Mouse (Mus musculus): Measurements from ENCODE around the gene Rem2. TPM values are rescaled to one million over a fixed set of nuclear protein-coding genes. Genes with fewer than 3 reads are reported as not detected.

Gene Rem2
- total RNA-seq, 2 experiments from 2014 or later, result 0.26 to 1.1 TPM

DNA sequence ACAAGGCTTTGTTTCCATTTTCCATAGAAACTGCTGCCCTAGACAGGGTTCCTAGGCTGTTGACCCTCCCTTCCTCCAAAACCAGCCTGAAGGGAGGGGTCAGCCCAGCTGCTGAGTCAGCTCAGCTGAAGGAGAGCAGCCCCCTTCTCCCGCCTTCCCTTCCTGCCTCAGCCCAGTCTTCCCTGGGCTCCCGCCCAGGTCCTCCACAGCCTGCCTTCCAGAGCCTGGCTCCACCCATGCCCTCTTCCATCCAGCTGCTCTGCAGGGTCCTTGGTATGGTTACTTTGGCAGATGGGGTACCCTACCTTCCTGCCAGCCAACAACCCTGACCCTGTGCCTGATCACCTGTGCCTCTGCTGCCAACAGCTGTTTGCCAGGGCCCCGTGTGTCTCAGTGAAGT lies 32.7 kb upstream of the Rem2 start:
- DNase-seq (ENCODE audit: low spot score in 2 of 2), result no peak

DNA sequence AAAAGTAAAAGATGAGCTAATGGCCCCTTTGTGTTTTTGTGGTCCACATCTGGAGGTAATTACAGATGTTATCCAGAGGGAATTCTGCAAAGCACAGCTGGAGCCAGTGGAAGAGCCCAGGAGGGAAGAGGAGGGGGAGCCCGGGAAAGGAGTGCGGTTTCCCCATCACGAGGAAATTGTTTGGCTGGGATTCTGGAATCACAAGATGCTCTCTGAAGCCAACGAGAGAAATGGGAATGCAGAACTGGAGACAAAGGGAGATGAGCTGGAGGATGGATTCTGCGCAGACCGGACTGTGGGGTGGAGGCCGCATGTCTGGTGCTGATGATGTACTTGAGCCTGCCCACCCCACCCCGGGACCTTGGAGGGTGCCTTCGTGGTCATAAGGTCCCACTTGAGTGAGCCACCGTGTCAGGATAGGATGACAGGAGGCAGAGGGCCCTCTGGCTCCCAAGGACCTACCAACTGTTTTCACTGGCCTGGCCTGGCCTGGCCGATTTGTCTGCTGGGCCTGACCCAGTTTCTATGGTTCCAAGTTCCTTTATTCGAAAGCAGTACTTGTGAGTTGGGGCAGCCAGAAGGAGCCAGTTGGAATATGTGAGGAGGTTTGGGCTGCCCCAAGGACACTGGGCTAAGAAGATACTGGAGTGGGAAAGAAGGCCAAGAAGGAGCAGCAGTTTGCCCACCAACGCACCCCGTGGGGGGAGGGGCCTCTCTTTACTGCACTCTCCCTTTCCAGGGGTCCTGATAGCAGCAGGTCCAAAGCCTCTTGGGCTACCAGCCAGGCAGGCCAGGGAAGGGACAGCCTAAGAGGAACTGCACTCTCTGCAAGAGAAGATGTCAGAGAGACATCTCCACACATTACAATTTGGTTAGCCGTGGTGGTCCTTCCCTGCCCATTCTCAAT lies 31.9 kb upstream of the Rem2 start:
- DNase-seq (ENCODE audit: low spot score in 2 of 2), result no peak

DNA sequence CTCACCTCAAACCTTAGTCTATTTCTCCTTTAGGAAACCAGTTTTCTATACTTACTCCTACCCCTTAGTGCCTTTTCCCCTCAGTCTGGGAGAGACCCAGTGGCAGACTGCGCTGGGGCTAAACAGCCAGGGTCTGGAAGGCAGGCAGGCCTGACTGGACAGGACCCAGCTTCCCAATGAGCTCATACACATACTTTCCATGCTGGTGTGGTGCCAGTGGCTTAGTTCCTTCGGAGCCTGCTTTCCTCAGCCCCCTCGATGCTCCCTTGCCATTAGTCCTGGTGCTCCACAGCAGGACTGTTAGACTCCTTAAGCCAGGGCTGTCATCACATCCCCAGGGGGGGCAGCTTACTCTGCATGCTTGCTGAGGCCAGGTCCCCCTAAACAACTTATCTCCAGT lies 30.4 kb upstream of the Rem2 start:
- no peak for DNase-seq (ENCODE audit: low spot score in 2 of 2)

DNA sequence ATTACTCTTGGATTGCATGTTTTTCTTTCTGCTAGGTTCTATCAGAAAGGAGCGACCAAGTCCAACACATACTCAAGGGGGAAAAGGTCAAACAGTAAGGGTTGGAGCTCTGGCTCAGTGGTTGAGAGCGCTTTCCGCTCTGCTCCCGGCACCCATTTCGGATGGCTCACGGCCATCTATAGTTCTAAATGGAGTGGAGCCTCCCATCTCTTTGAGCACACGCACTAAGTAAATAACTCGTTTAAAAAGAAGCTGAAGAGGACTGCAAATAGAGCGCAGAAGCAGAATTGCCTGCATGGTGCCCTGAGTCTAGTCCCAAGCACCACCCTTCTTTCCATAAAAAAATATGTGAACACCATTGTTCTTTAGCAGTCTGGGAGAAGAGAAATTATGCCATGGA lies 22.3 kb upstream of the Rem2 start:
- no peak for DNase-seq (ENCODE audit: low spot score in 2 of 2)

DNA sequence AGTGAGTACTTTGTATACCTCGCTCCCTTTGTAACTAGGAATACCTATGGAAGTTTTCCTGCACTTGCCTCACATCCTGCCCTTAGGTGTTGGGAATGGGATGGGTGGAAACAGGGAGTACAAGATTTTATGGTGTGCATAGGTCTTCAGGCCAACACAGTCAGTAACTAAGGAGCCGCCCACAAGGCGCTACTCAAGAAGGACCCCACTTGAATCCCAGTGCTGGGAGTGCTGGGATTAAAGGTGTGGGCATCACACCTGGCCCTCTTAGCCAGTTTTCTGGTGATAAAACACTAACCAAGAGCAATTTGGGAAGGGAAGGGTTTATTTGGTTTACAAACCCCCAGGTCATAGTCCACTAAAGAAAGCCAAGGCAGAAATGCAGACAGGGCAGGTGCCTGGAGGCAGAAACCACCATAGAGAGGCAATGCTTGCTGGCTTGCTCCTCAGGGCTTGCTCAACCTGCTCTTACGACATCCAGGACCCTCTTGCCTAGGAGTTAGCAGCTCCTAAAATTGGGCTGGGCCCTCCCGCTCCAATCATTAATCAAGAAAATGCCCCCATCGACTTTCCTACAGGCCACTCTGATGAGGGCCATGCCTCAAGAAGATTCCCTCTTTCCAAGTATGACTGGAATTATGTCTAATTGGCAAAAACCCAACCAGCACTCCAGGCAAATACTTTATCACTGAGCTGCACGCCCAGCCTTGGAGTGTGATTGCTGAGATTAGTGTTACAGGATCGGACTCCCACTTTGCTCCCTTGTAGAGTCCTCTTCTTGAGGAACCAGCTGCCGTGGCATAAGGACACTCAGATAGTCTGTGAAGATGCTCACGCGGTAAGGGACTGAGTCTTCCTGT lies 21.0 kb upstream of the Rem2 start:
- DNase-seq (ENCODE audit: low spot score in 2 of 2), result no peak

DNA sequence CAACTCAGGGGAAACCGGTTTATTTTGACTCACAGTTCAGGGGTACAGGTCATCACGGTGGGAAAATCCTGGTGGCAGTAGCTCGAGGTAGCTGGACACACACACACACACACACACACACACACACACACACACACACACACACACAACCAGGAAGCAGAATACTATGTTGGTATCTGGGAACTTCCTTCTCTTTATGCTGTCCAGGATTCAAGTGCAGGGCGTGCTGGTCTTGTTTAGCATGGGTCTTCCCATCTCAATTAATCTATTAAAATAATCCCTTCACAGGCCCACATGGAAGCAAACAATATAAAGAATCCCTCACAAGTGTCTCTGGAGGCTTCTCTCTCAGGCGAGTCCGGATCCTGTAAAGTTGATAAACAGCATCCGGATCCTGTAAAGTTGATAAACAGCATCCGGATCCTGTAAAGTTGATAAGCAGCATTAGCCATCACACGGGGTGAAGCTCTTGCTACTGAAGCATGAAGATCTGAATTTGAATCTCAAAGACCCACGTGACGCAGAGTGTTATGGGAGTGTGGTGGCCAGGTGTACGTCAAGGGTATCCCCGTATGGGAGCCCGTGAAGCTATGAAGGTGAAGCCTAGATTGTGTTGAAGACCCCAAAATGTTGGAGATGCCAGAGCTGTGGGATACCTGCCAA lies 17.9 kb upstream of the Rem2 start:
- no peak for DNase-seq (ENCODE audit: low spot score in 2 of 2)

DNA sequence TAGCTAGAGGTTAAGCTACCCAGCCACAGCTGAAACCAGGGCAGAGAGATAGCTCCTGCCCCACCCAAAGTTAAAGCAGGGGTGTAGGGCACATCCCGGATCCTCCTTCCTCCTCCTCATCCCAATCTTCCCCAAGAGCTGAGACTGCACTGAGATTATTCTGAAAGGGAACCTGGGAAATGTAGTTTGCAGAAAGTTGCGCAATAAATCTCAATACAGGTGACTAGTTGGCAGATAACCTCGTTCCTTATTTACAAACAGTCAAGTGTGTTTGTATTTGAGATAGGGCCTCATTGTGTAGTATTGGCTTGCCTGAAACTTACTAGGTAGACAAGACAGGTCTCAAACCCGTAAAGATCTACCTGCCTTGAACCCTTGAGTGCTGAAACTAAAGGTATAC lies 13.8 kb upstream of the Rem2 start:
- DNase-seq (ENCODE audit: low spot score in 2 of 2), result no peak

DNA sequence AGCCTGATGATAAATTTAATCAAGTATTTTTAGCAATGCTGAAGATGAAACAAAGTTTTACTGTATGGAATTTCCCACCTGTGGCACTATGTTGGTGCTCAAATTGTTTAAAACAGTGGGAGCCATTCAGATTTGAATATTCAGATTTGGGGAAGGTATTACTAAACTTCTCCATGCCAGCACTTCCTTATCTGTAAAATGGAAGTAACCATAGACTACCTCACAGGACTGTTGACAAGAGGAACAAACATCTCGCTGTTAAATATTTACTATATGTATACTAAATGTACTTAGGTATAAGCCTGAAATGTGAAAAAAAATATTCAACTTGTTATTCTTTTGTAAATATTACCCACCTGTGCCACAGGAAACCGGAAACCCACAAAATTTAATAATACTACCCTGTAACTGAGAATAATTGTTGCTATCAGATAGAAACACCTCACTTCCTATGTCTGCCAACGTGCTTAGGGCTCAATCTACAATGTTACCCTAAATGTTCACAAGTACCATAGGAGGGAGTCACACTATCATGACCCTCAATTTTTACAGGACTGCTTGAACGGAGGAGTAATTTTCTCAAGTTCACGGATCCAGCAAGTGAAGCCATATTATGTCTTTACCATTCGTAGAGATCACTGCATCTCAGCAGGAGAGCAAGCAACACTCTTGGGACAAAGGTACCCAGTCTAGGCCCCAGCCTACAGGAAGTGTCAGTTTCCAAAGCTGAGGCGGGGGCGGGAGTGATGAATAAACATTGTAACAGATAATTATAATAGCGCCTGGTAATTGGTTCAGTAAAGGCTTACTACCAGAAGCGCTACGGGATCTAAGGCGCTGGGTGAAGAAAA lies 12.6 kb upstream of the Rem2 start:
- DNase-seq (ENCODE audit: low spot score in 2 of 2), result no peak

DNA sequence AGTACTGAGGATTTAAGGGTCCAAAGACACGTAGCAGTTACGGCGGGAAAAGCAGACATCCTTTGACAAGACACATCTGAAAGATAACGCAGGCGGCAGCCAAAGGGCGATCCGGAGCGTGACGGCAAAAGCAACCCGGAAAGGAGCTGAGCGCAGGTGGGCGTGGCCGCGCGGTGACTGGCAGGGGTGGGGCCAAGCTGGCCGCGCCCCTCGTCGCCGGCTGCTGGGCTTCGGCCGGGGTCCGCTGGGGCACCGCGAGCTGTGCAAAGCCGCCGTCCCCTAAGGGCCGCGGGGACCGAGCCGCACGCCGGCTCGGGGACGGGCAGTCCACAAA lies 12.0 kb upstream of the Rem2 start, which contains the start of gene Lrp10:
Lrp10 (plus strand) TSS at position 179 of the 334 bp plus-strand sequence.
- peak; percentile 90 for DNase-seq (ENCODE audit: low spot score in 2 of 2)

DNA sequence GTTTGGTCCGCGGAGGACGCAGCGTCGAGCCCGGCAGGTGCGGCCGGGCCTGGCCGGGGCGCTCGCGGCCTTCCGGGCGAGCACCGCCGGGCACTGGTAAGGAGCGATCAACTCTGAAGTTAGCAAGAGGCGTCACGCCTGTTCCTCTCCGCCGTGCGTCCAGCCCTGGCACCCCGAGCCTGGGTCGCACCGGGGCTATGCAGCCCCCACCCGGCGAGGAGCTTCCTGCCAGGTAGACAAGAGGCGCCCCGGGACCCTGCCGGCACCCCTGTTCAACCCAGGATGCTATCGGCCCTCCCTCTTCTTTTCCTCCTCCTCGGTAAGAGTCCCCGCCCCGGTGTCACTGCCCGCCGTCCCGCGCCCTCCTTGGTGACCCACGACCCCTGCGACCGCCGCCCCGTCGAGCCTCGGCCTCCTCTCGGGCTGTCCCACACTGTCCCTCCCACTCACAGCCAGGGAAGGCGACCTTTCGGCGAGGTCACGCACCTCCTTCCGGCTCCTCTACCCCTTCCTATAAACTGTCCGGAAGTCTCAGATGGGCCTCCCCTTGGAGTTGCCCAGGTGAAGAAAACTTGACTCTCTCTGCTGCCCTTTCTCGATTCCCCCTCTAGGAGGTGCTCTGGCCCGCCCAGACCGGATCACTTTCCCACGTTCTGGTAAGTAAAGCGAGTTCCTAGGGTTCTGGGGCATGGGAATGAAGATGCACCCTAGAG lies 11.5 kb upstream of the Rem2 start:
- peak; percentile 43 to 60 for DNase-seq (ENCODE audit: low spot score in 2 of 2)

DNA sequence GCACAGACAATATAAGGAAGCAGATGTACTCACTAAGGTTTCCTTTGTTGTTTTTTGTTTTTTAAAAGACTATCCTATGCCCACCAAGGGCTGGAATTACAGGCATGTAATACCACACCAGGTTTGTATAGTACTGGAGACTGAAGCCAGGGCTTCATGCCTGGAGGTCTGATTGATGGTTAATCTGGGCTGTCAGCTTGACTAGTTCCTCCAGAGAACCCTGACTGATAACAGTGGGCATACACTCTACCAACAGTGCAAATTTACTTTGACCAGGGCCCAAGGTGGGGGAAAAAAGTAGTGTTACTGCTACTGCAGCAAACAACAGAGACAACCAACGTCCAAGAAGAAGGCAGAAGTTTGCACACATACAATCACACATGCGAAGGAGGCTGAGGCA lies 4.4 kb upstream of the Rem2 start:
- DNase-seq (ENCODE audit: low spot score in 2 of 2), result no peak

DNA sequence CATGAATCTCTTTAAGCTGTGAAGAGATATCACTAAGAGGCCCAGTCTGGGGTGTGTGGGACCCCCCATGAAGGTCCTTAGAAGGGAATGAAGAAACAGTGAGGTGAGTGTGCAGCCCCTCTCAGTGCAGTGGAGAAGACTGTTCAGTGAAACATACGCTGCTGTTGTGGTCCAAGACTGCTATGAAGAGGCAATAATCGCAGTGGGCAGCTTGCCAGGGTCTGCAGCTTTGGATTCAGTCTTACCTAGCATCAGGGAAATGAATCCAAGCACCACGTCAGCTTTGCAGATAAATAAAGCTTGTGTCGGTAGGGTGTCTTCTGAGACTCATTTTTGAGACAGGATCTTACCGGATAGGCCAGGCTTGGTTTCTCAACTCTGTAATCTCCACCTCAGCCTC lies 3.2 kb upstream of the Rem2 start:
- DNase-seq (ENCODE audit: low spot score in 2 of 2), result no peak

DNA sequence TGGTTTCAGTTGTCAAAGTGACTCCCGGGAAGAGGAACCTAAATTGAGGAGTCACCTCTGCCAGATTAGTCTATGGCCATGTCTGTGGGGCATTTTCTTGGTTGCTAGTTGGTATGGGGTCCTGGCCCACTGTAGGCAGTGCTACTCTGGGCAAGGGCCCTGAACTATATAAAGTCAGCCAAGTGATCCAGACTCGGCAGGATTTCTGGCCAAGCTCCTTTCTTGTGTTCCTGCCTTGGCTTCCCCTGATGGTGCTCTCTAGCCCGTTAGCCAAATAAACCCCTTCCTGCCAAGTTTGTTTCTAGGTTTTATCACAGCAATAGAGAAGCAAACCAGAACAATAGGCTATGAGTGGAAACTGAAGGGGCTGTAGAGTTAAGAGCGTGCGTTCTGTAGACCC lies 1.2 kb upstream of the Rem2 start:
- DNase-seq (ENCODE audit: low spot score in 2 of 2), result no peak

DNA sequence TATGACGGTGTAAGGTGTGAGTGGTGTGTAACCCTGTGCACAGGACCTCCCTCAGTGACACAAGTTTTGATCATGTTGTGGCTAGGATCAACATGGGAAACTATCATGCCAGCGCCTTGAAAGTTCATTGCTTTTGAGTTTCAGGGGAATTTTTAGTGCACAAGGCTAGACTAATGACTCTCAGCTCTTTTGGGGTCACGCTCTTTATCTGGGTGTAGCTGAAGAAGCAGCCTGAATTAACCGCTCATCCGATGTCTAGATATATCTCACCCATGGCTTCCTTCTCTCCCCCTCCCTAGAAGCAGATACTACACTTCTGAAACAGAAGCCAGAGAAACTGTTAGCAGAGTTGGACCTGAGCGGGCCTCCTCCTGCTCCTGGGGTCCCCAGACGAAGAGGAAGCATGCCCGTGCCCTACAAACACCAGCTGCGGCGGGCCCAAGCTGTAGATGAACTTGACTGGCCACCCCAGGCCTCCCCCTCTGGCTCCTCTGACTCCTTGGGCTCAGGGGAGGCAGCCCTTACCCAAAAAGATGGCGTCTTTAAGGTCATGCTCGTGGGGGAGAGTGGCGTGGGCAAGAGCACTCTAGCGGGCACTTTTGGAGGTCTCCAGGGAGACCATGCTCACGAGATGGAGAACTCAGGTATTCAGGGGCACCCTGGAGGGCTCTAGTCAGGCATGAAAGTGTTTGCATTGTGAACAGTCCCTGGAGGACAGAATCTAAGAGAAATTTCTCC lies 1.4 kb downstream of the Rem2 start:
- no peak for DNase-seq (ENCODE audit: low spot score in 2 of 2)

DNA sequence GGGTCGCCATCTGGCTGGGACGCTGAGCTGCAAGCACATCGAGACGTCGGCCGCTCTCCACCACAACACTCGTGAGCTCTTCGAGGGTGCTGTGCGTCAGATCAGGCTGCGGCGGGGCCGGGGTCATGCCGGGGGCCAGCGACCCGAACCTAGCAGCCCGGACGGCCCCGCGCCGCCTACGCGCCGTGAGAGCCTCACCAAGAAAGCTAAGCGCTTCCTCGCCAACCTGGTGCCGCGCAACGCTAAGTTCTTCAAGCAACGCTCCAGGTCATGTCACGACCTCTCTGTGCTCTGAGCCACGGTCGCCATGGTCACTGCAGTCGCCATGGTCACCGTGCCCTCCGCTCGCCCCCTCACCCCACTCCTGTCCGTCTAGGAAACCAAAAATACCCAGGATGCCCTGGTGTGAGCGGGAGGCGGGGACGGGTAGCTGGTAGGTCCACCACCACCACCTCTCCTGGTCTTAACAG lies 3.6 kb downstream of the Rem2 start:
- peak; percentile 36 to 37 for DNase-seq (ENCODE audit: low spot score in 2 of 2)

DNA sequence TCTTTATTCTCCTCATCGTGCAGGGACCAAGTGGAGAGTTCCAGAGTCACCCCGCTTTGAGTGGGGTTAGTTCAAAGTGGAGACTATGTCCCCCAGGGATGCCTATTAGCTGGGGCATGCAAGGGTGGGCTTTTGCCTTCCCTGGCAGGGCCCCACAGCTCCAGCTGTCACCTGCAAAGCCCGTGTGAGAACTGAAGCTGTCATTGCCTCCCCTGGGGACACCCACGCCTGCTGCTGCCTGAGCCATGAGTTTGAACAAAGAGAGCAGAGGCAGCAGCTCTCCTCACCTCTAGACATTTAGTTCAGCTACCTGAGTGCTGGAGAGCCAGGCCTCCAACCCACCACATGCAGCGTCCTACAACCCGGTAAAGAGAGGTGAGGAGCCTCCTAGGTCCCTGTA lies 4.8 kb downstream of the Rem2 start:
- DNase-seq (ENCODE audit: low spot score in 2 of 2), result no peak

DNA sequence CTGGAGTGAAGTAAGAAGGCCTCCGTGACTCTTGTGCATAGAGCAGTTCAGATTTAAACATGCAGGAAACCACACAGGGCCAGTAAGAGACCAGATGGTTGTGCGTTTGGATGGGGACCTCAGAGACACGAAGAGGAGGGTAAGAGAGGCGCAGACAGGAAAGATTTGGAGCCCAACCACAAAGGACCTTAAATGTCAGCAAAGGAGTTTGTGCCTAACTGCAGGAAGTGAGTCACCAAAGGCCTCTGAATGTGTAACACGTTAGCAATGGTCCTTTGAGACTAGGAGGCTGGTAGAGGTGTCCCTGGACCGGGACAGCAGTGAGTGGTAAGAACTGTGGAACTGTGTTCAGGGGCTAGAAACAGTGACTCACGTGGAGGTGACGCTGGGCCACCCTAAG lies 5.5 kb downstream of the Rem2 start:
- no peak for DNase-seq (ENCODE audit: low spot score in 2 of 2)

DNA sequence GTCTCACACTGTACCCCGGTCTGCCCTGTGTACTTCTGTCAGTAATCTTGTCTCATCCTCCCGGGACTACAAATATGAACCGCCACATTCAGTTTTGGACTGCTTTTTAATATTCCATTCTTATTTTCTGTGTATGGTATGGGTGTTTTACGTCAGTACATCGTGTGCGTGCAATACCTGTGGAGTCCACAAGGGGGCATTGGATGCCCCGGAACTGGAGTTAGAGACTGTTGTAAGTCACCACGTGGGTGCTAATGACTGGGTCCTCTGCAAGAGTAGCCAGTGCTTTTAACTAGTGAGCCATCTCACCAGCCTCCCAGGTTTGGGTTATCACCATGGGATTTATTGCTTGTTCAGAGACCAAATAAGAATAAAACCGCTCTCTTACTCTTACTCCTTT lies 6.6 kb downstream of the Rem2 start:
- DNase-seq (ENCODE audit: low spot score in 2 of 2), result no peak

DNA sequence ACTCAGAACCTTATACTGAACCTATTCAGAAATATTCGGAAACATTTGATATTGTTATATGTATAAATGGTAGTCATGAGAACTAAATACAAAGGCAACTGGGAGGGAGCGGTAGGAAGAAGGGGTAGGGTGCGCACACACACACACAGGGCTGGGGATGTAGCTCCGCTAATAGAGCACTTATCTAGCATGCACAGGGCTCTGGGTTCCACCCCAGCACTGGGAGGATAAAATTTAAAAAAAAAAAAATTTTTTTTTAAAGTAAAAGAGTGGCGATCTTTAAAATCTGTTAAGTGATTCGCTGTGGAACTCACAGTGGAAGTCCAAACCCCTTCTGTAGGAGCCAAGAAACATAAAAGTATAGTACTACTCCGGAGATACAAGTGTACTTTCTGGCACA lies 10.0 kb downstream of the Rem2 start:
- DNase-seq (ENCODE audit: low spot score in 2 of 2), result no peak

Measured in adrenal gland, adult 18-20 months (tissue).